Mouse (Mus musculus) midbrain, embryonic 11.5 days (tissue): ENCODE measurements around the gene Zbtb20. TPM values are rescaled to one million over a fixed set of nuclear protein-coding genes. Genes with fewer than 3 reads are reported as not detected.

ENCODE experiments used
- ATAC-seq: fragments of 200-750 bp; cut with Nextera tagmentation; 2 replicates; pipeline ENCODE4 v1.8.0; 2017; ENCODE audit warnings: moderate TSS enrichment, moderate library complexity; ENCODE audit not compliant: low FRiP score
- DNase-seq: peaks from one replicate; pipeline ENCODE4 v3.0.0; 2015; ENCODE audit warnings: low spot score; ENCODE audit errors: missing footprints
- H3K27ac ChIP-seq: fragments of 300-500 bp; sonication (generic); 2 replicates; pipeline ENCODE4 v1.5.1; 2014; ENCODE audit warnings: low read depth, low read length
- H3K27me3 ChIP-seq: fragments of 300-500 bp; sonication (generic); 2 replicates; pipeline ENCODE4 v1.6.1; 2014; ENCODE audit warnings: mild to moderate bottlenecking, low read length, moderate library complexity, mixed read lengths; ENCODE audit not compliant: control insufficient read depth, insufficient read depth
- H3K36me3 ChIP-seq: fragments of 300-500 bp; sonication (generic); 2 replicates; pipeline ENCODE4 v1.6.1; 2014; ENCODE audit warnings: mild to moderate bottlenecking, low read length, moderate library complexity, mixed read lengths; ENCODE audit not compliant: control insufficient read depth, insufficient read depth
- H3K4me1 ChIP-seq: fragments of 300-500 bp; sonication (generic); 2 replicates; pipeline ENCODE4 v1.6.1; 2014; ENCODE audit warnings: low read length; ENCODE audit not compliant: control insufficient read depth, insufficient read depth
- H3K4me2 ChIP-seq: fragments of 300-500 bp; sonication (generic); 2 replicates; pipeline ENCODE4 v1.6.1; 2014; ENCODE audit warnings: mild to moderate bottlenecking, moderate library complexity
- H3K4me3 ChIP-seq: fragments of 300-500 bp; sonication (generic); 2 replicates; pipeline ENCODE4 v1.5.1; 2014; ENCODE audit warnings: low read depth, low read length
- H3K9ac ChIP-seq: fragments of 300-500 bp; sonication (generic); 2 replicates; pipeline ENCODE4 v1.6.1; 2014; ENCODE audit warnings: low read length
- H3K9me3 ChIP-seq: fragments of 300-500 bp; sonication (generic); 2 replicates; pipeline ENCODE4 v1.6.1; 2016; ENCODE audit warnings: low read length; ENCODE audit not compliant: control insufficient read depth
- WGBS: fragments of 180-500 bp; shearing (Covaris S2); extraction: QIAGEN DNeasy Blood & Tissue Kit; methylation state at CpG from one replicate; pipeline ENCODE4 v1.1.7; 2014; 5-methylcytosine and 5-hydroxymethylcytosine counted together
- polyA plus RNA-seq: library from polyadenylated mRNA; unstranded; fragments of >200 nt; fragmentation: Nextera tagmentation; extraction: Ambion mirVana; gene quantifications from 2 replicates; pipeline ENCODE4 v1.2.1, GENCODE M21; 2014

Zbtb20 gene
- polyA plus RNA-seq, 1 experiment from 2014 or later, result 45.6 TPM

DNA sequence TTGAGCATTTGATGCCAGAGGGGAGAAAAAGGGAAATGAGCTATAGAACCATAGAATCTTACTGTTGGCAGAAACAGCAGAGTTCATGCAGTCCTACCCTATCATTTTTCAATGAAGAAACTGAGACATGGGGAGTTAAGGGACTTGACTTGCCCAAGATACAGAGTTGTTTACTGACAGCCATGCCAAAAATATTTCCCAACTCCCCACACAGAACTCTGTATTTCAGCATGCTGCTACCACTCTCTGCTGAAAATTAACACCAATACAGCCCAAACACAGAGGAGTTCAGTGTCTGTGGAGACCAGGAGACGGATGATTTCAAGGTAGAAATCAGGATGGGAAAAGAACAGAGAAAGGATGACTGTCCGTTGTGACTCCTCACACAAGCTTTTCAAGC, 484.4 kb downstream of the Zbtb20 start:
- H3K36me3 ChIP-seq, result no peaks in the 10 kb centered on the region
- H3K27me3 ChIP-seq, result no peaks in the 10 kb centered on the region
- no peaks in the 10 kb centered on the region for H3K9me3 ChIP-seq
- no peak overlapping the region for H3K27ac ChIP-seq
- H3K4me3 ChIP-seq, result no peak overlapping the region
- ATAC-seq (no peak), DNase-seq (no peak)
- no peak overlapping the region for H3K4me2 ChIP-seq
- H3K4me1 ChIP-seq, result peaks cover 2% of the 10 kb centered on the region; the same call in 1 of the 2 replicates
- 91% methylated on average over 2 of the region's 2 CpGs for WGBS
- H3K9ac ChIP-seq, result no peak overlapping the region

DNA sequence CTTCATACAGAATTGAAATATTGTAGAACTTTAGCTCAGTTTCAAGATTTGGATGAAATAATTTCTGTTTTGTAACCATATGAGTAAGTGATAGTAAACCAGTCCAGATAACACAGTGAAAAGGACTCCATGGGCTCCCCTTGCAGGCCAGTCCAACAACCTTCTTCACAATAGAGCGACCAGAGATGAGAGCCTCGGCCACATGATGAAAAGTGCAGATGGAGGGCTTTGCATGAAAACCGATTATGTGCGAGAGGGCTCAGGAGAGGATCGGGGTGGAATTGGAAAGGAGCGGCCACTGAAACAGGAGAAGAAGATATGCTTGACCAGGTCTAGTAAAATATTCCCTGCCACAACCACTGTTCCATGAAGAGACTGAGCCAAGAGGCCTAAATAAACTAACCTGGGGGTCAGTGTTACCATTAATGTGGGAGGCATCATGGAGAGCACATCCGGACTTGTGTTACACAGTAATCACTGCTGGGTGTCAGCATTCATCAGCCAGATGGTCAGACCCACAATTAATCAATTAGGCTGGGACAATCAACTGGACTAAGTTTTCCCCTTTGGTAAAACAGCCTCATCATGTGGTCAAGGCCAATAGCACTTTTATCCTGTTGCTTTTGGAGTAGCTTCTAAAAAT, 485.3 kb downstream of the Zbtb20 start:
- 82% methylated on average over 7 of the region's 7 CpGs for WGBS
- Histone ChIP-seq H3K4me3 (no peak overlapping the region), H3K27ac (no peak overlapping the region), H3K4me1 (peaks cover 2% of the 10 kb centered on the region; the same call in 1 of the 2 replicates), H3K4me2 (no peak overlapping the region), H3K9me3 (no peaks in the 10 kb centered on the region), H3K27me3 (no peaks in the 10 kb centered on the region), H3K36me3 (no peaks in the 10 kb centered on the region), H3K9ac (no peak overlapping the region)
- ATAC-seq (no peak), DNase-seq (no peak)

DNA sequence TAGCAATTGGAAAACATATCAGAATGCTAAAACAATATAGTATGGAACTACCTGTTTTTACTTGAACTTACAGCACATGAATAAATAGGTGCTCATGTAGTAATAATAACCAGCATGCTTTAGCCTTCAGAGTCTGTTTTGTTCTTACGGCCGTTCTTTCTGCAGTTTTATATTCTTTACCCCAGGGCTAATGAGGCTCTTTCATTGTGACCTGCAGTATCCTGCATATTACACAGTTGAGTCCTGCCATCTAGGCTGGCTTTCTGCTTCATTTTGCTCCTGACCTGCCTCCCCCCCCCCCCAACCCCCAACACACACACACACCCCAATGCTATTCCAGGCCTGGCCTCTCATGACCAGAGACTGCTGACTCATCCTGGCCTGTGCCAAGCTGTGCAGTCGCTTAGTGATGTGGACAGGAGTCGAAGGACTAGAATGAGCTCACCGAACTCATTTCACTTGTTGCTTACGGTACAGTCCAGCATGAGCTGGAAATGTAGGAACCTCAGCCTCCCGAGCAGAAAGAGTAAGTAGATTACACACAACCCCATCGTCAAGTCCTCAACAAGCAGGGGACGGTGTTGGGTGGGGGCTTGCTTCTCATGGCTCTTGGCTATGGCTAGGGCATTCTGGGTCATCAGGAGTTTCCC, 487.1 kb downstream of the Zbtb20 start:
- ATAC-seq, result no peak
- Histone ChIP-seq H3K36me3 (no peaks in the 10 kb centered on the region), H3K9ac (no peak overlapping the region), H3K4me3 (no peak overlapping the region), H3K9me3 (no peaks in the 10 kb centered on the region), H3K4me2 (no peak overlapping the region), H3K27ac (no peak overlapping the region), H3K4me1 (peaks cover 2% of the 10 kb centered on the region; the same call in 1 of the 2 replicates), H3K27me3 (no peaks in the 10 kb centered on the region)
- no peak for DNase-seq
- WGBS, result 86% methylated on average over 9 of the region's 9 CpGs

DNA sequence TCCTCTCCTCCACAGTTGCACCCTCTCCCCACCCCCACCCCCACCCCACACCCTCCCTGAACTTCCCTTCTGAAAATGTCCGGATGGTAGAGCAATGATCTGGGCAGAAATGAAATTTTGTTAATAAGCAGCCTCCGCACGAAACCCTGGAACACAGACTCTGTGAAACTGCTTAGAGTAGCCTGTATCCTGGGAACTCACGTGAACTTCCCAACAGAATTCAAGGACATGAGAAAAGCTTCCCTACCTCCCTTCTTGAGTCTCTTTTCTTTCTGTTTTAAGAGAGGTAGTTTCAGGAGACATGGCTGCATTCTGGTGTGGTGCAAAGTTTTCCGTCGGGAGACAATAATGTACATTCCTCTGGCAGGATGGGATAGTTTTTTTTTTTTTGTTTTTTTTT, 487.6 kb downstream of the Zbtb20 start:
- peaks cover 2% of the 10 kb centered on the region; the same call in 1 of the 2 replicates for H3K4me1 ChIP-seq
- 80% methylated on average over 6 of the region's 6 CpGs for WGBS
- no peaks in the 10 kb centered on the region for H3K9me3 ChIP-seq
- H3K27ac ChIP-seq, result no peak overlapping the region
- no peak overlapping the region for H3K9ac ChIP-seq
- no peak for DNase-seq
- no peak for ATAC-seq
- H3K27me3 ChIP-seq, result no peaks in the 10 kb centered on the region
- no peaks in the 10 kb centered on the region for H3K36me3 ChIP-seq
- H3K4me2 ChIP-seq, result no peak overlapping the region
- no peak overlapping the region for H3K4me3 ChIP-seq

DNA sequence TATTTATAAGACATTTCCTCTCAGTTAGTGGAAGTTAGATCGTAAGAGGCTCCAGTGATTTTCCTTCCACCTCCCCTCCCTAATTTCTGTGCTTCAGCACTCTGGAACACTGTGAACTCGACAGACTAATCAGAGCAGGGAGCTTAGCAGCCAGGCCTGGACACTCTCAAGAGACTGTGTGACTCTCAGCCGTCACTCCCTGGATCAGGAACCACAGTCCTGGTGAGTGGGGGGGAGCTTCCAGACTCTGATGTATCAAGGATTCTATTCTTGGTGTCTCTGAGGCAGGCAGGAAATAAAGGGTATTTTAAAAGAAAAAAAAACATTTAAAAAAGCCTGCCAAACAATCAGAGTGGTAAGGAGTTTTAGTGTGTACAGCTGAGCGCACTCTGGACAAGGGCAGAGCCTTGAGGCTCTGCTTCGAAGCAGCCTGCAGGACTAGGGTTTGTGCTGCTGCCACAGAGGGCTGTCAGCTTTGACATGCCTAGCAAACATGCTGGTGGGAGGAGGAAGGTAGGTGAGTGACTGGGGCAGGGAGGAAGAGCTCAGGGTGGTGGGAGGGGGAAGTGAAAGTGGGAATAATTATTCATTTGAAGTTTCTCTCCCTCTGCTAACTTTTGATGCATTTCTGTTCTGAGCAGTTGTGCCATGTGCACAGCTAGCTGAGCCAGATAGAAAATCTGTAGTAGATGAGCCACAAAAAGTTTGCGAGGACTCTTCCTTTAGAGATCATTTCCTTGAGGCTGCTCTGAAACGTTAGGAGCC, 488.3 kb downstream of the Zbtb20 start:
- Histone ChIP-seq H3K4me3 (no peak overlapping the region), H3K27me3 (no peaks in the 10 kb centered on the region), H3K36me3 (no peaks in the 10 kb centered on the region), H3K4me2 (no peak overlapping the region), H3K27ac (no peak overlapping the region), H3K9ac (peak overlapping the region; percentile 9; the same call in 1 of the 2 replicates), H3K4me1 (peaks cover 2% of the 10 kb centered on the region; the same call in 1 of the 2 replicates), H3K9me3 (no peaks in the 10 kb centered on the region)
- 34% methylated on average over 7 of the region's 7 CpGs for WGBS
- DNase-seq, result peak; percentile 86
- ATAC-seq, result peak; percentile 59; the same call in 1 of the 2 replicates

DNA sequence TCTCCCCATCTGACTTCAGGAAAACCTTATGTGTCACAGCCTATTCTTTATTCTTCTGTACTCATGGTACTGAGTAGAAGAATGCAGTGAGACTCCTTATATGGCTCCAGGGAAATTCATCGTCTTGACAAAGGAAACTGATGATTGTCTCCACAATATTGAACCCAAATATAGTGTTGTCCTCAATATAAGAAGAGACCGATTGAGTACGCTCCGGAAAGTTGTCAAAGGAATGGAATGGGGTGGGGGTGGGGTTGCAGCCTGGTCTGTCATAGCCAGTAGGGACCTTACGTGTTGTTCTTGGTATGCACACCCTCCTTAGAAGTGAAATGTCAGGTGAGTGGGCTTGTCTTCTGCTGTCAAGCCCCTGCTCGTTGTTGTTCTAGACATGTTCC, 488.8 kb downstream of the Zbtb20 start:
- no peak overlapping the region for H3K27ac ChIP-seq
- no peak overlapping the region for H3K4me2 ChIP-seq
- no peaks in the 10 kb centered on the region for H3K9me3 ChIP-seq
- H3K9ac ChIP-seq, result no peak overlapping the region
- H3K36me3 ChIP-seq, result no peaks in the 10 kb centered on the region
- no peak overlapping the region for H3K4me3 ChIP-seq
- H3K4me1 ChIP-seq, result peaks cover 2% of the 10 kb centered on the region; the same call in 1 of the 2 replicates
- DNase-seq, result no peak
- no peak for ATAC-seq
- WGBS, result 85% methylated on average over 6 of the region's 6 CpGs
- H3K27me3 ChIP-seq, result no peaks in the 10 kb centered on the region

DNA sequence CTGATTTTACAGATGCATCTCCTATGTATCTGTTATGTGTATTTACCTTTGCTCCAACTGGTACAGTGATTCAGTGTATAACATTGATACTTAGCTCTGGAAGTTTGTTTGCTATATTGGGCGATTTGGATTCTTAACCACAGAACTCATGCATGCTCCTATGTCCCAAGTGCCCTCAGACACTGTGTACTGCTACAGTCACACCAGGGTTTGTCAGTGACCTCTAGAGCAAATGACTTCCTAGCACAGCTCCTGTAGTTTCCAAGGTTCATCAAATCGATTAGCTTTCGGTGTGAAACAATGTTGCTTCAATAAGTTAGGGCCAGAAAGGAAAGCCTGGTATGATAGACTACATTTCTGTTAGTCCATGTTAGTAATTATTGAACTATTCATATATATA, 489.6 kb downstream of the Zbtb20 start:
- Histone ChIP-seq H3K36me3 (no peaks in the 10 kb centered on the region), H3K4me1 (peaks cover 2% of the 10 kb centered on the region; the same call in 1 of the 2 replicates), H3K27me3 (no peaks in the 10 kb centered on the region), H3K4me2 (no peak overlapping the region), H3K9ac (no peak overlapping the region), H3K27ac (no peak overlapping the region), H3K4me3 (no peak overlapping the region), H3K9me3 (no peaks in the 10 kb centered on the region)
- DNase-seq (no peak), ATAC-seq (no peak)
- WGBS, result 87% methylated on average over 3 of the region's 3 CpGs

DNA sequence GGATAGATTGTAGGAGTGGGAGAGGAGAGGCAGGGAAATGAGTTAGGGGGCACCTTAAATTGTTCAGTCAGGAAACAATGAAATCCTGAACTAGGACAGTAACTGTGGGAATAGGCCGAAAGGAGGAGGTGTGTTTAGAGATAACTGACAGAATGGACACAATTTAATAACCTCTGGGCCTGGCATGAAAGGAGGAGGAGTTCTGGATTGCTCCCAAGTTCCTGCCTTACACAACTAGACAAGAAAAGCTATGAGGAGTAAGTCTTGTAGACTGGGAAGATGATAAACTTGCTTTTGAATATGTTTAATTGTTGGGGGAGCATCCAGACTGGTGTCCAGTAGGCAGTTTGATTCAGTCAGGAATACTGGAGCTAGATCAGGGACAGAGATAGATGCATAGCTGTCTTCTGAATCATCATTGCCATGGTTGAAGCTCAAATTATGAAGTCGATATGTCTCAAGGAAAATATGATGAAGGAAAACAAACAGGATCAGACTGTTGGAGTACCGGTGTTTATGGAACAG, 494.9 kb downstream of the Zbtb20 start:
- no peaks in the 10 kb centered on the region for H3K4me1 ChIP-seq
- no peaks in the 10 kb centered on the region for H3K27me3 ChIP-seq
- H3K9me3 ChIP-seq, result no peaks in the 10 kb centered on the region
- H3K36me3 ChIP-seq, result no peaks in the 10 kb centered on the region
- H3K9ac ChIP-seq, result no peak overlapping the region
- ATAC-seq (no peak), DNase-seq (no peak)
- no peak overlapping the region for H3K4me3 ChIP-seq
- no peak overlapping the region for H3K4me2 ChIP-seq
- WGBS, result 89% methylated on average over 3 of the region's 3 CpGs
- no peak overlapping the region for H3K27ac ChIP-seq

DNA sequence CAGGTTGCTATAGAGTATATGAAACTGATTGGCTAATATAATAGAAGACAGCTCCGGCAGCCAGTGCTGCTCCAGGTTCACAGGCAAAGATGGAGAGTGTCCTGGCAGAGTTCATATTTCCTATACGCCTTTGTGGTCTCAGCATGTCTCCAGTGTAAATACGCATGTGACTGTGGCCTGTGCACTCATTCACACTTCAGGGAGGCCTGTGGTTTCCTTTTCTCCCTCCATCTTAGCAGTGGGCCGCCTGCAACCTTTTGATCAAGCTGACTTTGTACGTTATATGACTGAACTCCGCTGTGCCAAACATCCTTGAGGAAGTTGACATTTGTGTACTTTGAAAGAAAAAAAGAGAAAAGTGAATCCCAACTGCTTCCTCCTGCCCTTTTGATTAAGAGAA, 501.1 kb downstream of the Zbtb20 start:
- H3K27me3 ChIP-seq, result no peaks in the 10 kb centered on the region
- H3K4me3 ChIP-seq, result no peak overlapping the region
- H3K27ac ChIP-seq, result no peak overlapping the region
- no peak for ATAC-seq
- no peak overlapping the region for H3K4me2 ChIP-seq
- H3K4me1 ChIP-seq, result no peaks in the 10 kb centered on the region
- DNase-seq, result peak; percentile 62
- no peaks in the 10 kb centered on the region for H3K9me3 ChIP-seq
- WGBS, result 85% methylated on average over 6 of the region's 6 CpGs
- no peaks in the 10 kb centered on the region for H3K36me3 ChIP-seq
- H3K9ac ChIP-seq, result no peak overlapping the region
